Mouse (Mus musculus): ENCODE measurements at regions not wholly inside any gene's neighbourhood (a gene's known extent, or its start where the extent isn't known, plus 50 kb on each side); places are given as distances from the start of the nearest gene placed in this dataset.

DNA sequence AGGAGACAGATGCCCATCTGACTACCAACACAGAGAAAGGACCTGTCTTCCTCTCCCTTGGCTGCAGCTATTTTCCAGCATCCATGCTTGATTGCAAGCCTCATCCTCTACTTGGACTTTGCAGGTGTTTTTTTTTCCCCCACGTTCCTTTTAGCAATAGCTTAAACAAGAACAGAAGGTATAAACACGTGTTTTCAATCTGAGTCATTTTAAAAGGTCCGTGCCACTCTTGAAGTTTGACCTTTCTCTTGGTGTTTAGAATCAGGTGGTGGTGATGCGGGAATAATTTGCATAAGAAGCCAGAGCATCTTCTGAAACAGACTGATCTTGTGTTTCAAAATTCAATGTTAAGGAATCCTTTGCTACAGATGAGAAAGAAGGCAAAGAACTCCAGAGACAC is 86.3 kb upstream of the App start:
- Histone ChIP-seq H3K9me3 (no peaks in the 10 kb centered on the region), H3K4me1 (no peaks in the 10 kb centered on the region), H3K36me3 (no peaks in the 10 kb centered on the region), H3K4me2 (replicated peaks) (no peak overlapping the region), H3K9ac (no peak overlapping the region), H3K4me3 (no peak overlapping the region), H3K27me3 (replicated peaks) (no peaks in the 10 kb centered on the region), H3K27ac (no peak overlapping the region)
- 77% methylated on average over 4 of the region's 4 CpGs for WGBS
- no peak for ATAC-seq (ENCODE audit: low FRiP score, low read depth)

- no peak overlapping the region for H3K27ac ChIP-seq
- no peaks in the 10 kb centered on the region for H3K27me3 ChIP-seq (replicated peaks)
- WGBS, result 78% methylated on average over 1 of the region's 1 CpGs
- H3K9me3 ChIP-seq, result no peaks in the 10 kb centered on the region
- no peak overlapping the region for H3K4me2 ChIP-seq (replicated peaks)
- no peaks in the 10 kb centered on the region for H3K36me3 ChIP-seq
- H3K9ac ChIP-seq, result no peak overlapping the region
- no peaks in the 10 kb centered on the region for H3K4me1 ChIP-seq
- ATAC-seq (ENCODE audit: low FRiP score, low read depth), result no peak
- H3K4me3 ChIP-seq, result no peak overlapping the region
Measured at GRCm38 (mm10) chr16:85247301-85247700, 73.7 kb upstream of the App start.

- ATAC-seq (ENCODE audit: low FRiP score, low read depth), result no peak
- no peak overlapping the region for H3K9ac ChIP-seq
Measured at GRCm38 (mm10) chr16:85233037-85233436, 59.5 kb upstream of the App start.

GRCm38 (mm10) chr16:85231908-85232467 is 58.4 kb upstream of the App start:
- ATAC-seq (ENCODE audit: low FRiP score, low read depth), result no peak
- 81% methylated on average over 6 of the region's 6 CpGs for WGBS

More at GRCm38 (mm10) chr16:85233037-85233436, 59.5 kb upstream of the App start:
- WGBS, result 95% methylated on average over 1 of the region's 1 CpGs
- no peaks in the 10 kb centered on the region for H3K36me3 ChIP-seq
- no peaks in the 10 kb centered on the region for H3K4me1 ChIP-seq
- H3K27ac ChIP-seq, result no peak overlapping the region
- H3K27me3 ChIP-seq (replicated peaks), result no peaks in the 10 kb centered on the region
- no peak overlapping the region for H3K4me2 ChIP-seq (replicated peaks)
- no peaks in the 10 kb centered on the region for H3K9me3 ChIP-seq
- H3K4me3 ChIP-seq, result no peak overlapping the region

DNA sequence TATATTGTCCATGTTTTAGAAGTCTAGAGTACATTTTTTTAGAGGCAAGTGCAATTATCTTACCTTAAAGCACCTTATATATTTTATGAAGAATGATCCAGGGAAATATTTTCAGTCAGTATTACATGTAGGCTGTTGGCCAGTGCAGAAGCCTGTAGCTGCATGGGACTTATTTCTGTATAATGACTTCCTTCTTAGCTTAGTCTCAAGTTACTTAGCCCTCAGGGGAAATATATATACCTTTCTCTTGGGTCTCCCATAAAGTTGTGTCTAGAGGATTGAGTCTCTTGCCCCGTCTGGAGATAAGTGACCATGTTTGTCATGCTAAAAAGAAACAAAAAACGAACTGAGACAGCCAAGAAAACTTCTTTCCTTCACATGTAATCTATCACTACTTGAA is 57.8 kb upstream of the App start:
- 62% methylated on average over 2 of the region's 2 CpGs for WGBS
- Histone ChIP-seq H3K27me3 (replicated peaks) (no peaks in the 10 kb centered on the region), H3K36me3 (no peaks in the 10 kb centered on the region), H3K9ac (no peak overlapping the region), H3K4me3 (no peak overlapping the region), H3K27ac (no peak overlapping the region), H3K9me3 (no peaks in the 10 kb centered on the region), H3K4me2 (replicated peaks) (no peak overlapping the region), H3K4me1 (no peaks in the 10 kb centered on the region)
- ATAC-seq (ENCODE audit: low FRiP score, low read depth), result no peak

More at GRCm38 (mm10) chr16:85231908-85232467, 58.4 kb upstream of the App start:
- Histone ChIP-seq H3K27me3 (replicated peaks) (no peaks in the 10 kb centered on the region), H3K4me2 (replicated peaks) (no peak overlapping the region), H3K9me3 (no peaks in the 10 kb centered on the region), H3K36me3 (no peaks in the 10 kb centered on the region), H3K4me3 (no peak overlapping the region), H3K9ac (no peak overlapping the region), H3K4me1 (no peaks in the 10 kb centered on the region), H3K27ac (no peak overlapping the region)

DNA sequence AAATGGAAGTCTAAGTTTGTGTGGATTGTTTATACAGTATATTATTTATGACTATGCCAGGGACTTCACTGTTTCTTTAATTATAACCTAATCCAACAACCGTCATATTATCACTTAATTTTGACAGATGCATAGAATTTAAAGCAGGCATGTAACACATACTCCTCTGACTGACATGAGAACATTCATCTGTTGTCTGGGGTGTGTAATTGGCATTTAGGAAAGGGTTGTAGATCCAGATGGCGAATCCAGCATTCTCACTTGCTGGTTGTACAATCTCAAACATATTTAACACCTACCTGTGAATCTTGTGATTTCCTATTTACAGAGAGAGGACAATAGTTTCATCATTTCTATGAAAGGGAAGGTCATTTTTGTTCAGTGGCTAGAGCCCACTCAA is 50.8 kb upstream of the App start:
- Histone ChIP-seq H3K9ac (no peak overlapping the region), H3K27me3 (replicated peaks) (no peaks in the 10 kb centered on the region), H3K4me1 (no peaks in the 10 kb centered on the region), H3K36me3 (no peaks in the 10 kb centered on the region), H3K4me3 (no peak overlapping the region), H3K27ac (no peak overlapping the region), H3K9me3 (no peaks in the 10 kb centered on the region), H3K4me2 (replicated peaks) (no peak overlapping the region)
- WGBS, result 82% methylated on average over 2 of the region's 2 CpGs
- ATAC-seq (ENCODE audit: low FRiP score, low read depth), result no peak

All from neural tube, embryonic 12.5 days (tissue).